Mouse (Mus musculus) mouse trophoblast stem cell (cell line): Measurements from ENCODE around the gene Zic4.

Experiments
- in situ Hi-C, 2 experiments: fragments of 300-500 bp; cut with MseI, MboI; formaldehyde crosslinking; loops; 2 replicates in 1 of 2; 3 replicates in 1 of 2; pipeline ENCODE4 v1.15.1; 2025

The Zic4 gene

DNA sequence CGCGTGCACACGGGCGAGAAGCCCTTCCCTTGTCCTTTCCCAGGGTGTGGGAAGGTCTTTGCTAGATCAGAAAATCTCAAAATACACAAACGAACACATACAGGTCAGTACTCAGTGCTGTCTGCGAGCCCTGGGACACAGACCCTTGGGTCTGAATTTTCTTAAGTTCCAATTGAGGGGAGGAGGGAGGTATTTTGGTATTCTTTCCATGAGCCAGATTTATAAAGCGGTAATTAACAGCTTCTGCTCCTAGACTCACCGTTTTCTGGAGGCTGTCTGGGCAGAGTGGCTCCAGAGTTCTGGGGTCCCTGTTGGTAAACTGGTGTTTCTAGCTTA, 17.1 kb downstream of the Zic4 start:
- in situ Hi-C loops = no loop called here

DNA sequence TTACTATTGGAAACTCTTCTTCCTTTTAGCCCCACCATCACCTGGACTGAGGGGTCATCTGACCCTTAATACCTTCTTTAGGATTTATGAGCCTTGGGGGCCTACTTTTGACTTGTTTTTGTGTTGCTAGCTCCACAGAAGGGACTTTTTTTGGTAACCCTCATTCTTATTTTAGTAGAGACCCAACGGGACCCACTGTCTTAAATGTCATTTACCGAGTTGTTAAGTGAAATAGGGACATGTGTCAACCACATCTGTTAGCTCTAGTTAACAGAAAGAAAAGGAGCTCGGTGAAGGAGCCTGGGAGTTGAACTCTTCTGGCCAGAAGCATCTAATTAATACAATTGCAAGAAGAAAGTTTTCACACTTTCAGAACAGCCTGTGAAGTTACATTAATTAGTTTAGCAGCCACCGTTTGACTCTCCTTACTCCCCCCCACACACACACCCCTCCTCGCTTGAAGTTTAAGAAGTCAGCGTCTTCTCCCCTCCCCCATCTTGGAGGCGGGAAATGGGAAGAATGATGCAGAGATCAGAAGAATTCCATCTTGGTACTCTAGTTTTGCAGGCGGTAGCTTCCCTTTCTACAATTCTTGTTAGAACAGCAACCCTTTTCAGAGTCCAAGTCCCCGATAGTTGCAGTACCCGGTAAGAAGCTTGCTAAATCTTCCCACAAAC, 17.7 kb downstream of the Zic4 start:
- in situ Hi-C loops = no loop called here

DNA sequence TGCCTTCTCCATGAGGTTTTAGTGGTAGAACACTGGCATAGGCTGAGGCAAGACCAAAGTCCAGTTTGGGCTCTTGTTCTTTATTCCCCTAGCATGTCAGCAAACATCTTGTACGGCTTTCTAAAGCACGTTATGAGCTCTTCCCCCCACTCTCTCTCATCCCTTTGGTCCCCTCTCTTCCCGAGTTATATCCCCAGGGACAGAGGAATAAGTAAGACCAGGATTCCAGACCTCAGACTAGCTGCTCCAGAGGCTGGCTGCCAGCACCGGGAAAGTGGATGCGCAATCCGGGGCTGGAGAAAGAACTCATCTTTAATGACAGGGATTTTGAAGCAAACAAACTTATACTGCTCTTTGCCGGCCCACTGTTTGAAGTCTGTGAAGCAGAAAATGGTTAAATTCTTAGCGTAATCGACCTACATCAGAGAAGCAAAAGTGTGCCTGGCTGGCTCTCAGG, 18.3 kb downstream of the Zic4 start:
- in situ Hi-C loops = no loop called here

DNA sequence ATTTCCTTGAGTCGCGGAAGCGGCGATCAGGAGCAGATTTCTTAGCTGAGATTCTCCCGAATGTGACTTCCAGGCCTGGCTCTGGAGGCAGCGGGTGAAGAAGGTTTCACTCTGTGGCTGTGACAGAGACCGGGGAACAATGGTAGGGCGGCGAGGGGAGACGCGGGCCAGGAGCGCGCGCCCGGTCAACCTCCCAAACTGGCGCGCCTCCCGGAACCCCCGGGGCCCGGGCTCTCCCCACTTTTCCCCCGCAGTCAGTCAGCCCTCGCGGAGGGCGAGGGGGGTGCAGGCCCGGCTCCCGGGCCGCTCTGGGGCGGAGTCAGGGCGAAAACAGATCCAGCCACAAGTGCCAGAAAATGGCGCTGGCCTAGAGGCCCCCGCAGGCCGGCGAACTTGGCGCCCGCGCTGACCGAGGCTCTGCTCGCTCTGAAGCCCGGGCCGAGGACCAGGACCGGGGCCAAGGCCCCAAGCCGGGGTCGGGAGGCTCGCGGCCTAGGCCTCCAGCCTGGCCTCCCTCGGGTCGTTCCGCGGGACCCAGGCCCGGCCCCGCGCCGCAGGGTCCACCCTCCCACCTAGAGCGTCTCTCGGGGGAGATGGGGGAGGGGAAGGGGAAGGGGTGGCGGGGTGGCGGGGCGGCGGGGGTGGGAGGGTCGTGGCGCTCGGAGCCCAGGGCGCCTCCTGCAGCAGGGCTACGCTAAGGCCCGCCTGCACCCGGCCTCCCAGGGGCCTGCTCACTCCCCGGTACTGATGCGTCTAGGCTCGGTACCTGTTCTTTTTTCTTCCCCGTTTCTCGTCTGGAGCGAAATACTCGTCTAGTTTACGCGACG, 19.3 kb downstream of the Zic4 start:
- in situ Hi-C loops = no loop called here

DNA sequence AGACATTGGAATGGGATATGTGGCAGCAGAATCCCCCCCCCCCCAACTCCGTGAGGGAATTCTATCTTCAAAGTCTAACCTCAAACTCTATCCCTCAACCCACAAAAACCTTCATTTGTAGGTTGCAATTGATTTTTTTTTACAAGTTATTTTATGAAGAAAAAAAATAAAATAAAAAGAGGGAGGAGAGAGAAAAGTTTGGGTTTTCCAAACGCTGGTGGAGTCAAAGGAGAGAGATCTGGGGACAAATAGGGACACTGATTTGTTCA, 19.8 kb downstream of the Zic4 start:
- in situ Hi-C loops = no loop called here

DNA sequence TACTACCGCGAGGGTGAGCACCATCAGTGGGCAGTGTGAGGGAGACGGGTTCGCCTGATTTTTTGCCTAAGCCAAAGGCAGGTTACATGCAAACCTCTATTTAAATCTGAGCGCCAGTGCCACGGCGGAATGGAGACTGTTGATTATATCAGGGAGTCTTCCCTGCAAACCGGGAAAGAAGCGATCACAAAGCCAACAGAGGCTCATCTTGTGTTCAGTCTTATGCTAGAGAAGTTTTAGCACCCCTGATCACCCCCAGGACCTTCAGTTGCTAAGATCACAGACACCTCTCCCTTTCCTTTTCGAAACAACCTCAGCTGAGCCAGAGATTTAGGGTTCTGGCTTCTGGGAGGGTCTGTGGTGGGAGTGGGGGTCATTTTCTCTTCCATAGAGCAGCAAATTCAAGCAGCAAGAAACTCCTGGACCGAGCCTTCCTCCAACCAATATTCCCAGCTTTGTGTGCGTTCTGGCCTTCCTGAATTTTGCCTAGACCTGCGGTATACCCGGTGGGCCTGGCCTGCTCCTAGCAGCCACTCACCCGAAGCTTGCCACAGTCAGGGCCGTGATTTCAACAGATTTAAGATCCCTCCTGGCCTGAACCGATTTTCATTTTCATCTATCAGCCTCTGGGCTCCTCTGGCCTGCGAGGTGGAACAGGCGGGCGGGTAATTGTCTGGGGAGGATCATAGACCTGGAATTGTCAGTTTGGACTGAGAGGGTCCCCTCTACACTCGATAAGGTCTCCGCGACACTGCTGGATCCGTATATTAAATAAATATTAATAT, 20.4 kb downstream of the Zic4 start:
- in situ Hi-C loops = no loop called here

DNA sequence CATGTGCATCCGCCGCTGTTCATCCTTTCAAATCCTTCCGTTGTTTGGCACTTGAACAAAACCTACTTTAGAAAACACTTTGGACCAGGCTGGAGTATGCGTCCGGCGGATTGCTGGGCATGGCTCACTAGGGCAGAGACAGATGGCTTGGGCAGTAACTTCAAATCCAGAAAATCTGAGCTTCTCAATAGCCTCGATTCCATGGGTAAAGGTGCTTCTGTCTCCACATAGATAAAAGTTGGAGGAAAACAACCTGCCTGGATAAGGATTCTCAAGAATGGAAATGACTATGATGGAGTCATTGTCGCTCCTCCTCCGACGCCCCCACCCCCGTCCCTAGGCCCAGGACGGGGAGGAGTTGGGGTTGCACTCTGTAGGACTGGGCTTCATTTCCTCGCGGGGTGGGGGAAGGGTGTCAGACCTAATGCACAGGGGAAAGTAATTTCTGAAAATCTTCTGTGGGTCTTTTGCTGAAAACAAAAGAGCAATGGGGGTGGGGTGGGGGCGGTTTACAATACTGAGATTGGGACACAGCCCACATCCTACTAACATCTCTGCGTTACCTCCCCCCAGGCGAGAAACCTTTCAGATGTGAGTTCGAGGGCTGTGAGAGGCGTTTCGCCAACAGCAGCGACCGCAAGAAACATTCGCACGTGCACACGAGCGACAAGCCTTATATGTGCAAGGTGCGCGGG, 21.4 kb downstream of the Zic4 start:
- in situ Hi-C loops = no loop called here

DNA sequence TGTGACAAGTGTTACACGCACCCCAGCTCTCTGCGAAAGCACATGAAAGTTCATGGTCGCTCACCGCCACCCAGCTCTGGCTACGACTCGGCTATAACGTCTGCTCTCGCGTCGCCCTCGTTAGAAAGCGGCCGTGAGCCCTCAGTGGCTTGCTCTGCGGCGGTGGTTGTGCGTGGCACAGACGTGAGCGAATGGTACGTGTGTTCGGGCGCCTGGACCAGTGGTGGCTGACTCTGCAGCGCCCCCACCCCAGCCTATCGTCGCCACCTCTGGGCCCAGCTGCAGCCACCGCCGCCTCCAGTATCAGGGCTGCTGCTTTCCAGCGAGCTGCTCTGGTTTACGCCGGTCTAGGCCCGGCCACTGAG, 21.9 kb downstream of the Zic4 start:
- in situ Hi-C loops = no loop called here

DNA sequence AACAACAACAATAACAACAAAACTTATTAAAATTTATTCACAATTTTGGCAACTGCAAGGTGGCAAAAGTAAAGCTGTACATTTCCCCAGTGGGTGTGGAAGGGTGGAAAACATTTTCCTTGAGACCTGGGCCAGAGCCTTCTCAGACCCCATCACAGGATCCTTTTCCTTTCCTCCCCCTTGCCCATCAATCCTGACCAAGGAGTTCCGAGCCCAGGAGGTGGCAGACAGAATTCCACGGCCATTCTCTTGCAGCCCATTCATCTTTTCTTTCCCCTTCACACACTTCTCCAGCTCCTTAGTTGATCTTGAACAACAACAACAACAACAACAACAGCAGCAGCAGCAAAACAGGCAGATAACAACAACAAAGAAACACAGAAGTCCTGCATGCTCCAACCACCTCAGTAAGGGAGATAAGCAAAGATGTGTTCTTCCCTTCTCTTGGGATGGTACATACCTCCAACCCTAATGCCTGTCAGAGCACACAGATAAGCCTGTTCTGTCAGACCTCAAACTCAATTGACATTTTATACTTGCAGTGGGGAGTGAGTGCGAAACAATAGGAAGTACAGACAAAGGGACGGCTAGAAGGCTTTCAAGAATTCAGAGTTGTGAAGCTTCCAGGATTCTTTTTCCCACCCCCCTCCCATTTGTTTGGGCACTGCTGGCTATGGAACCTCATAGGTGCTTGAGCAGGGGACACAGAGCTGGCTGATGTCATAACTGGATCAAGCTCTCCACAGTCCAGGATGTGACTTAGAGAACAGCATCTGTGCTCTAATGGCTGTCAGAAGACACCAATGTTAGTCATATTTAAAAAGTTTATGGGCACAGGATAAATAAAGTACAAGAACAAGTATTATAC, 22.7 kb downstream of the Zic4 start:
- in situ Hi-C loops = no loop called here

DNA sequence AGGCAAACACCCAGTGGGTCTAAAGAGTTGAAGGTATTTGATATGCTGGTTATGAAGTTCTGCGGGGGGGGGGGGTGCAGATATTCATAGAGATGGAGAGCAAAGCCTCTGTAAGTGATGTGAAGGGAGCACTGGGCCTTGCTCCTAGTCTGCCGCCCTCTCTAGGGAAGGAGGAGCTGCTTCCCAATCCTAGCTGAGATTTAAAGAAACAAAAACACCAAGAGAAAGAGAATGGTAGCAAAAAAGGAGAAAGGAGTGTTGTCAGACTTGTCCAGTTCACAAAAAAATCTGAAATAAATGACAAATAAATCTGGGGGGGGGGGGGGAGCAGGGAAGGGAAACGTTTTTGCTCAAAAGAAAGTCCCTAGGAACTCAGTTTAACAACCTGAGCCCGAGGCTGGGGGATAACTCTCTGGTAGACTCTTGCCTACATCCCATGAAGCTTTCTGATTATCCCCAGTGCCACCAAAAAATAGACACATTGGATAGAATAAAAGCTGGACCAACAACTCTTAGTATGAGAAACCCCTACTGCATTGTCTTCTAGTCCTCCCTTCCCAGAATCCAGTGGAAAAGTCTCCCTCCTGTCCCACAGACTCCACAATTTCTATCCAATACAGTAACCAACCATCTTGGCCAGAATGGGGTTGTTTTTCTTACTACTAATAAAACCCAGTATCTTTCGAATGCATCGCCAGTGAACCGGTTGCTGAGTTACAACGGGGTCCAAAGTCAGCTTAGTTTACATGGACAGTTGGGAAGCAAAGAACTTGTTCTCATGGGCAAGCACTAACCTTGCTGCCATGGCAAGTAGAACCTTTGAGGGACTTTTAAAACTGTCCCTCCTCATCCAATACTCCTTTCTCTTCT, 23.6 kb downstream of the Zic4 start:
- in situ Hi-C loops = no loop called here

DNA sequence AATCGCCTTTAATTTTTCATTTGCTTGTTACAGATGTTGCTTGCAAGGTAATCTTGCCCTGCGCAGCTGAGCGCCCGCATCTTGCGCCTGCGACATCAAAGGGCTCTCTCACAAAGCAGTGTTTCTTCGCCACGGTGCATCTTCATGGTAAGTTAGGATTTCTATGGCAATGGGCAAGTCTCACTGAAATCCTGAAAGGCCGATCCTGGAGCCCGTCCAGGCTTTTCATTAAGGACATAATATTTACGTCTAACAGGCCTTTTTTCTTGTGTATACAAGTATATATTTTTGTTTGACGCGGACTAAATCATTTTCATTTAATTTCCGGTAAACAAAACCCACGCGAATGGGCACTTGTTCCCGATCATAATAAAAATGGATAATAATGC, 24.3 kb downstream of the Zic4 start:
- in situ Hi-C loops = no loop called here

DNA sequence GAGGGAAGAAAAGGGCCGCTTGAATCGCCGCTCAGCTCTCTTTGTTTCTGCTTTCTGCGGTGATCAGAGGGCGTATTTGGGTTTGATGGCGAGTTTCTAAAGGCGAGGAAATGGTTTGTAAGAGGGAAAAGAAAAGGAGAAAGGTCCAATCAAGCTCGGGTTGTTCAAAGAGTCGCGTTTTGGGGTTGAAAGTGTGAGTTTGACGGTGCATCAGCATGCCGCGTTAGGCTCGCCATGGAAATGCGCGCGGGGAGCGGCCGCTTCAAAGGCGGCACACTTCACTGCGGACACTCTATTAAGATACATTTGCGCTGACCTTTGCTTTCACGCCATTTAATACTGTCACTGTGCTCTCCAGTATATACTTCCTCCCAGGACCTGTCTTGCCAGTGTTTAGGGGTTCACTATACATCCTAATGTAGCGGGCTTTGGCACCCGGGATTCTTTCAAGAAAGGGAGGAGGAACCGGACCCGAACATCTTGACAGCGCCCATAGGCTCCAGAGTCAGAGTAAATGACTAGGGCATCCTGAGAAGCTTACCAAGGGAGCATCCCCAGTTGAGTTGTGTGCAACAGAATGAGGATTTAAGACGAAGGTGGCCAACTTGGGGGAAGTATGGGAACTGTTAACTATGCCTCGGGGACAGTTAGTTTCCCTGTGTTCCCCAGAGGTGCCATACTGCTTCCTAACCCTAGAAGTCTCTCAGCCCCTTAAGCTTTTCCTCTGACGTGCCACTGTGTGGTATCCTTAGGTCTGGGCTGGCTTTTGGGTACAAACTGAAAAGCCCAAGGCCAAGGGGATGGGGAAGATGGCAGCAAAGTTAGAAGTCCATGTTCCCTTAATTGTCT, 24.9 kb downstream of the Zic4 start:
- in situ Hi-C loops = no loop called here

DNA sequence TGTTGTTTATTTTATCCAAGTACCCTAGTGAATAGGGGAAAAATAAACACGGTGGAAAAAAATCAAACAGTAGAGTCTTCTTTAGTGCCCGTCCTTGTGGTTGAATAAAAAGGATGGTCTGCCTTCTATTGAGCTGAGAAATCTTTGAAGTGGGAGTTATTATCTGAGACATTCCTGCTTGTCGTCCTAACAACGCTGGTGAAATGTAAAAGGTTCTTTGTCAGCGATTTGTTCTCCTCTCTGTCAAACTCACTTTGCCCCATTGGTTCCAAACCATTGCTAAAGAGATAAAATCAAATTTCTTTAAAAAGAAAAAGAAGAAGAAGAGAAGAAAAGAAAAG, 25.5 kb downstream of the Zic4 start:
- in situ Hi-C loops = no loop called here

DNA sequence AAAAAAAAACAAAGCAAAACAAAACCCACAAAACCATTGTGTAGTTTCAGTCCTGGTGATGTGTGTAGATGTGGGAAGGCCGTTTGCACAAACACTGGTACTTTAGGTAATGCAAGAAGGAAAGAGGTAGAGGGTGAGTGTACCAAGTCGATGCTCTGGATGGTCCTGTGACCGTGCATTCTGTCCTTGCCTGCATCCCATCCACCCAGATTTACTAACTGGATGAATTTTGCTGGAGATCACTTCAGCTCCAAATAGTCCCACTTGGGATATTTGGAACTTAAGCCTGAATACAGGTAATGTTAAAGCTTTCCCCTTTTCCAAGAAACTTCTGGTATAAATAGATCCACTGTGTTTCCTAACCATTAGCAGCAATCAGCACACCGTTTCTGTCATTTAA, 26.0 kb downstream of the Zic4 start:
- in situ Hi-C loops = no loop called here

DNA sequence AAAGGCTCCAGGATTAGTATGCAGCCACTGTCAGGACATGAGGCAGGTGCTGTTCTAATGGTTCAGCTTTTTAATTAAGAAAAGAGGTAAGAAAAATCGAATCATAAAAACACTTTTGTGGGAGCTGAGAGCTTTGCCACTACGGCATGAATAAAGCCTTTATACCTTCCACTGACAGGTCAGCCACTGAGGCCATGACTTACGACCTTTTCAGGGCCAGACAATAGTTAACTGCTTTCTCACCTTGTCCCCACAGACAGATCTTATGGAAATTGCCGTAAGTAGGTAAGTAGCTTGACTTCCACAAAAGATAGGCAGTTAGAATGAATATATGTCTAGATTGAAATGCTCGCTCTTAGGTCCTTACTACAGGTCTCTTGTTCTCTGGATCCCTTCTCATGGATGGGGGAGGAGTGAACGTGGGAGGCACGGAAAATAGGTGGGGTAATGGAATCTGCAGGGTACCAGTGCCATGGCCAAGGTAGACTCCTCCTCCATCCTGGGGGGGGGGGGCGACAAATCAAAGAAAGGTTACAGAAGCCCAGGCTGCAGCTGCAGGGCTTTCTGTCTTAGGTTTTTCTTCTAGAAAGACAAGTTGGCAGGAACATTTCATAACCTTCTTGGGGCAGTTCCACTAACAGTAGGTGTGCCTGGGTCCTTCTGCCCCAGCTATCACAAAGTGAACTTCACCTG, 31.3 kb downstream of the Zic4 start:
- in situ Hi-C loops = no loop called here

DNA sequence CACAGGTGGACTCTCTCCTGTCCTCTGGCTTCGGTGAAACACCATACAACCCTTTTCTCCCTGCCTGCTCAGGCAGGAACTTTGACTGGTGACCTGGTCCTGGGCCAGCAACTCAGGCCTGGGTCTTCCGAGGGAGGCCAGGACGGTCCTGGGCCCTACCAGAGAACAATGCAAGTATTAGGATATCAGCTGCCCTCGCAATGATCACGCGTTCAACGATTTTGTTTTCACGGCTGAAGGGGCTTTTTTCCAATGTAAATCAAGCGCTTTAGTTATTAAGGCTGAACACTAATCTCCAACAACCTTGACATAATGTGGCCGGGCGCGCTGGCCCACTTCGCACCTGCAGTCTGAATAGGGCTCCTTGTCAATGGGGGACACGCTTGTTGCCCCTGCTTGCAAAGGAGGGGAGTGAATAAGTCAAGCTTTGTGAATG, 32.0 kb downstream of the Zic4 start:
- in situ Hi-C loops = no loop called here

DNA sequence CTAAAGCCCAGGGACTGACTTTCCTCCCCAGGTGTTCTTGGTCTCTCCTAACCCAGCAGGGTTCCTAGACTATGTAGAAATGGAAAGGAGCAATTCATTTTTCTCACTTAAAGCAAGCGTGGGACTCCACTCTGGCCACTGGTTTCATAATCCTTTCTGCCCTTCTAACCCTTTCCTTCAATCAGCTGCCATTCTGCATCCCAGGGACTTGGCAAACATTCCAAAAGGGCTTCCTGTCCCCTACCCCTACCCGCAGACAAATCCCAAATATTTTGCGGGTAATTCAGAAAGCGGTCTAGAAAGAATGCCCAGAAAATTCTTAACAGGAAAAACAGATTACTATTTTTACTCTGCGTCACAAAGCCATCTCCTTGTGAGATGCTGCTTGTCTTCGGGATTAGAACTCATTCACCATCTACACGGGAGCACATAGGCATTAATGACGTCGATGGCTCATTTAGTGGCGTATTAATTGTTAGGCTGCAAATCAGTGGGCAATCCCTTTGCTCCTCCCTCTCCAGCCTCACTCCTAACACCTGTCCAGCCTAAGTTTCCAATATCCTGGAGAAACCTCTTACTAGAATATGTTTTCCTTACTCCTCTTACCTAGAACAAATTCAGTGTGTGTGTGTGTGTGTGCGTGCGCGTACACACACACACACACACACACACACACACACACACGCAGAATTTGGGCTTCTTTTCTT, 33.0 kb downstream of the Zic4 start:
- in situ Hi-C loops = no loop called here

DNA sequence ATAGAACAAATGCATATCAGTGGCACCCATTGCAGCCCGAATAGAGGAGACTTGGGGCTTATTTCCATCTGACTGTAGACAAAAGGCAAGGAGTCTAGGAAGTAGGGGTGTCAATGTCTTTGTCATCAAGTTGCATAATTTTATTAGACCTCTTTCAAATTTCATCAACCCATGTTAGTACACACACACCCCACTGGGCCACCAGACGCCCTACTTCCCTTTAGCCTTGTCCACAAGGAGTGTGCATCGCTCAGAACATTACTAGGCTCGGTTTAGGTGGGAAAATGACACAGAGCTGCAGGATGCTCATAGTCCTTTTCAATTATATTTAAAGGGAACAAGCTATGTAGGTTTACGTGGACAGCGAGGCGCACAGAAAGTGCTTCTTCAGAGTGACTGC, 37.8 kb downstream of the Zic4 start:
- in situ Hi-C loops = no loop called here
